Mouse (Mus musculus) liver, postnatal 0 days (tissue): ENCODE measurements around the gene Tamm41.

Experiments used
- CTCF ChIP-seq: sonication (generic); IDR thresholded peaks from 2 replicates; pipeline ENCODE4 v1.5.1; 2016; ENCODE audit warnings: antibody characterized with exemption, low read depth
- EP300 ChIP-seq: IDR thresholded peaks from 2 replicates; pipeline ENCODE4 v1.6.1; 2016; ENCODE audit warnings: antibody characterized with exemption, low read depth, mild to moderate bottlenecking

DNA sequence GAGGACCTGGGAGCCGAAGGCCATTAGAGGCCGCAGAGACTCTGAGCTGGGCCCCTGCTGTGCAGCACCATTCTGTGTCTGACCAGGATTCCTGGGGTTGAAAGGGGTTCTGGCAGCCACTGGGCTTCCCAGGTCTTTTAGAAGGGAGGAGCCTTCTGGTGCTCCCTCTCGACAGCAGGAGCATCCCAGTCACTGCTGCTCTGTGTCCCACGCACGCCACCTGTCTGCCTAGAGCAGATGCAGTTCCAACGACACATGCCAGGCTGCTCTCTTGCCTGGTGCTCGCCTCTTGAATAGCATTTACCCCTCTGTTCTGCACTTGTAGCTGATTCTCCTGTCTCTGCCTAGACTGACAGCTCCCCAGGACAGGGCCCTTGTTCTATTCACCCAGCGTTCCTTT is 33.0 kb downstream of the Tamm41 start:
- TF ChIP-seq CTCF (no peak), EP300 (no peak)
